Mouse (Mus musculus): ENCODE results near the gene Pgap3. TPM values are rescaled to one million over a fixed set of nuclear protein-coding genes. Genes with fewer than 3 reads are reported as not detected.

Gene Pgap3
- polyA plus RNA-seq, 1 experiment from 2014 or later, result 6.3 TPM

- Histone ChIP-seq H3K27me3 (ENCODE audit: control insufficient read depth, insufficient read depth, low read length) (peaks cover 46% of the 10 kb centered on the region), H3K27ac (replicated peaks; ENCODE audit: low read depth, low read length) (no peak overlapping the region), H3K4me2 (ENCODE audit: low read depth, severe bottlenecking) (no peak overlapping the region), H3K9me3 (ENCODE audit: control insufficient read depth, low read length) (no peaks in the 10 kb centered on the region), H3K4me1 (ENCODE audit: control insufficient read depth, insufficient read depth, low read length) (peaks cover 14% of the 10 kb centered on the region), H3K4me3 (ENCODE audit: low read depth, low read length) (no peak overlapping the region), H3K36me3 (ENCODE audit: control insufficient read depth, insufficient read depth, low read length) (no peaks in the 10 kb centered on the region), H3K9ac (ENCODE audit: low read length) (no peak overlapping the region)
- WGBS, result 60% methylated on average over 14 of the region's 14 CpGs
- ATAC-seq (ENCODE audit: insufficient number of reproducible peaks, low FRiP score, low TSS enrichment, low read depth) (no peak), DNase-seq (ENCODE audit: low spot score) (no peak)
Observed at GRCm38 (mm10) chr11:98354445-98354844, 45.8 kb downstream of the Pgap3 start.

DNA sequence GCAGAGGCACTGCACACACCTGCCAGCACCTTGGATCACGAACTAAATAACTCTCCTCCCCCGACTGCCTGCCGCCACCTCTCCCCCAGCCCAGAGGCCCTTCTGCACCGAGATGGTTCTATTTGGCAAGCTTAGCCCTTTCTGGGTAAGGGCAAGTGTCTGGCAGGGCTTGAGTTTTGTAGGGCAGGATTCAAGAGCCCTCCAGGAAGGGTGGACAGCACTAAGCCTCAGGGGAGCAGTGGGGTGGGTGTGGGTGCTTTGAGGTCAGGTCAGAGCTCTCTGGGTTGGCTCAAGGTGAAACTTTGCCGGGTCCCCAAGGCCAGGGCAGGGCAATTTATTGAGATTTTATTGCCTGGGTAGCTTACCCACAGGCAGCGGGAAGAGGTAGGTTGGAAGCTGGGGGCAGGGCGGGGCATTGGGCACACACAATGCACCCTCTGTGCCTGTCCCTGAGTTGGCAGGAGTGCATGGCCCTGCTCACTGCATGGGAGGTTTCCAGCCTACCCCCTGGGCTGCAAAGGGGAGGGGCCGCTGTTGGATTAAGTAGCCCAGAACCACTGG lies 46.6 kb downstream of the Pgap3 start:
- Histone ChIP-seq H3K4me3 (ENCODE audit: low read depth, low read length) (no peak overlapping the region), H3K27me3 (ENCODE audit: control insufficient read depth, insufficient read depth, low read length) (peaks cover 53% of the 10 kb centered on the region), H3K4me1 (ENCODE audit: control insufficient read depth, insufficient read depth, low read length) (peaks cover 15% of the 10 kb centered on the region), H3K36me3 (ENCODE audit: control insufficient read depth, insufficient read depth, low read length) (no peaks in the 10 kb centered on the region), H3K9ac (ENCODE audit: low read length) (no peak overlapping the region), H3K27ac (replicated peaks; ENCODE audit: low read depth, low read length) (no peak overlapping the region), H3K4me2 (ENCODE audit: low read depth, severe bottlenecking) (0 out of 2 replicates have a peak overlapping the region, but pooled peaks have one; percentile 7), H3K9me3 (ENCODE audit: control insufficient read depth, low read length) (no peaks in the 10 kb centered on the region)
- DNase-seq (ENCODE audit: low spot score), result no peak
- no peak for ATAC-seq (ENCODE audit: insufficient number of reproducible peaks, low FRiP score, low TSS enrichment, low read depth)
- 27% methylated on average over 8 of the region's 8 CpGs for WGBS

DNA sequence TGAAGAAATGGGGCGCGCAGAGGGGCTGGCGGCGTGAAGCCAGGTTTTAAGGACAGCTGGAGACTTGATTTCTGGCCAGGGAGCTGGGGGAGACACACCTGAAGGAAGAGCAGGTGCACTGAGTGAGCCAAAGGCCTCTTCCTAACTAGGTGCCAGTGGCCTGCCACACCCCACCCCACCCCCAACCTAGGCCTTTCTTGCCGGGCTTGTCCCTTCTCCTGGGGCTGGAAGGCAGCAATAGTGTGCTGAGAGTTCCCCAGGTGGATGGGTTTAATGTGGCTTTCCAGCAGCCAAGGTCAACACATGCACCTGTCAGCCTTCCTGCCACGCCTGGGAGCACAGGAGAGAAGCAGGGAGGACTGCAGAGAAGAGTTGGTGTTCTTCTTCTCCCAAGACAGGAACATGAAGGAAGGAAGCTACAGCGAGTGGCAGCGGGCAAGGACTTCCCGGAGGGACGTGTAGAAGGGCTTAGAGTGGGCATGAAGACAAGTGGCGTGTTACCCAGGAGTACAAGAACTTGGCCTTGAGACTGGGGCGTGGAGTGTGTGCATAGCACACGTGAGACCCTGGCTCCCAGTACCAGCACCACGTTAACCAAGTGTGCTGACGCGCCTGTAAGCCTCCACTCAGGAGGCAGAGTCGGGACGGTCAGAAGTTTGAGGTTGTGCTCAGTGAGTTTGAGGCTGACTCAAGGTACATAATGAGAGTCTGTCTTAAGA lies 47.9 kb downstream of the Pgap3 start:
- Histone ChIP-seq H3K27me3 (ENCODE audit: control insufficient read depth, insufficient read depth, low read length) (peaks cover 66% of the 10 kb centered on the region), H3K4me3 (ENCODE audit: low read depth, low read length) (no peak overlapping the region), H3K9ac (ENCODE audit: low read length) (no peak overlapping the region), H3K9me3 (ENCODE audit: control insufficient read depth, low read length) (no peaks in the 10 kb centered on the region), H3K36me3 (ENCODE audit: control insufficient read depth, insufficient read depth, low read length) (no peaks in the 10 kb centered on the region), H3K4me2 (ENCODE audit: low read depth, severe bottlenecking) (no peak overlapping the region), H3K4me1 (ENCODE audit: control insufficient read depth, insufficient read depth, low read length) (peaks cover 19% of the 10 kb centered on the region), H3K27ac (replicated peaks; ENCODE audit: low read depth, low read length) (no peak overlapping the region)
- no peak for ATAC-seq (ENCODE audit: insufficient number of reproducible peaks, low FRiP score, low TSS enrichment, low read depth)
- DNase-seq (ENCODE audit: low spot score), result no peak
- WGBS, result 74% methylated on average over 18 of the region's 18 CpGs

DNA sequence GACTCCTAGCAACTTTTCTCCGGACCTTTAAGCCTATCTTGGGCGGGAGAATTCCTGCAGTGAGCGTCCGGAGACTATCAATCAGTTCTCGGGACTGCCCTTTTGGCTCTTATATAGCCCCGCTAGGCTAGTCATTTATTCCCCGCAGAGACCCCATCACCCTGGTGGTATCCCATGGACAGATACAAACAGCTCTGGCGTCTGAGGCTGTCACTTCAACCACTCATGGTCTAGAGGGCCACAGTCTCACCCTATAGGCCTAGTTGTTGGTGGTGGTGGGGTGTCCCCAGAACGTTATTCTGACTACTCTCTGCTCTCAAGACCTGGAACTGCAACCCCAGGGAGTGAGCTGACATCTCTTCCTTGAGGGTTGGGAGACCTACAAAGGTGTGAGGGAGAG lies 51.0 kb downstream of the Pgap3 start:
- Histone ChIP-seq H3K9ac (ENCODE audit: low read length) (no peak overlapping the region), H3K4me2 (ENCODE audit: low read depth, severe bottlenecking) (no peak overlapping the region), H3K4me3 (ENCODE audit: low read depth, low read length) (no peak overlapping the region), H3K4me1 (ENCODE audit: control insufficient read depth, insufficient read depth, low read length) (peaks cover 12% of the 10 kb centered on the region), H3K27me3 (ENCODE audit: control insufficient read depth, insufficient read depth, low read length) (peaks cover 89% of the 10 kb centered on the region), H3K27ac (replicated peaks; ENCODE audit: low read depth, low read length) (no peak overlapping the region), H3K36me3 (ENCODE audit: control insufficient read depth, insufficient read depth, low read length) (no peaks in the 10 kb centered on the region), H3K9me3 (ENCODE audit: control insufficient read depth, low read length) (no peaks in the 10 kb centered on the region)
- ATAC-seq (ENCODE audit: insufficient number of reproducible peaks, low FRiP score, low TSS enrichment, low read depth) (no peak), DNase-seq (ENCODE audit: low spot score) (no peak)
- 0% methylated on average over 9 of the region's 9 CpGs for WGBS

- Histone ChIP-seq H3K4me3 (ENCODE audit: low read depth, low read length) (peak within 1 kb of the TSS; percentile 47), H3K9ac (ENCODE audit: low read length) (peak within 1 kb of the TSS; percentile 43), H3K9me3 (ENCODE audit: control insufficient read depth, low read length) (no peaks in the 10 kb centered on the region), H3K27me3 (ENCODE audit: control insufficient read depth, insufficient read depth, low read length) (peaks cover 81% of the 10 kb centered on the region), H3K4me2 (ENCODE audit: low read depth, severe bottlenecking) (peak within 1 kb of the TSS; percentile 84), H3K27ac (replicated peaks; ENCODE audit: low read depth, low read length) (no peak within 1 kb of the TSS), H3K4me1 (ENCODE audit: control insufficient read depth, insufficient read depth, low read length) (peaks cover 12% of the 10 kb centered on the region), H3K36me3 (ENCODE audit: control insufficient read depth, insufficient read depth, low read length) (no peaks in the 10 kb centered on the region)
- under 1% methylated on average over 52 of the region's 55 CpGs for WGBS
- DNase-seq (ENCODE audit: low spot score) (peak; percentile 62), ATAC-seq (ENCODE audit: insufficient number of reproducible peaks, low FRiP score, low TSS enrichment, low read depth) (peak; percentile 19; the same call in 1 of the 2 replicates)
Observed at GRCm38 (mm10) chr11:98348083-98348961, 52.0 kb downstream of the Pgap3 start, which contains the start of gene Ppp1r1b. Gene Ppp1r1b, plus strand, starts transcription at chr11:98348404.

DNA sequence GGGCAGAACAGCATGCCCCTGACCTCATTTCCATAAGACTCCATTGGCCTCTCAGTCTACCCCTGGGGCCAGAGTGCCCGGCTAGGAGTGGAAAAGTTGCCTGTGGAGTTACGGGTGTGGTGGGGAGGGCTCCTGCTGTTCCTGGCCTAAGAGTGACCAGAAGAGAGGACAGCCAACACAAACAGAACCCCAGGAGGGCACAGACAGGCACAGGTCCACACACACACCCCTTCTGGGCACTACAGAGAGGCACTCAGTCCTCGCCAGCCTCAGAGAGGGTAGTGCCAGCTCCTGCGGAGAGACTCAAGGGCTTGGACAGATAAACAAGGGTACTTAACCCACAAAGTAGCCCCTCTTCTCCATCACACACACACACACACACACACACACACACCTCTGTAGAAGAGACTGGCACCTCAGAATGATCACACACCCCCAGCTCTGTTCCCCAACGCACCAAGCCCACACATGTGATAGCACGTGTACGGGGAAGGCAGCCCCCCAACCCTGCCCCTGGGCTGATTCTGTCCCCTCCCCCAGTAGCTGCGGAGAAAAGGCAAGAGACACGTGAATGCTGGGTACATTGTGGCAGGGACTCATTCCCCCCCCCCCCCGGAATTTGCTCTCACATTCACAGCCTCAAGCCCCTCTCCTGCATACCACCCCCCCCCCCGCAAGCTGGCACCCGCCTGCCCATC lies 52.8 kb downstream of the Pgap3 start:
- H3K4me1 ChIP-seq (ENCODE audit: control insufficient read depth, insufficient read depth, low read length), result peaks cover 12% of the 10 kb centered on the region
- no peak overlapping the region for H3K9ac ChIP-seq (ENCODE audit: low read length)
- H3K9me3 ChIP-seq (ENCODE audit: control insufficient read depth, low read length), result no peaks in the 10 kb centered on the region
- no peak overlapping the region for H3K4me3 ChIP-seq (ENCODE audit: low read depth, low read length)
- H3K27ac ChIP-seq (replicated peaks; ENCODE audit: low read depth, low read length), result no peak overlapping the region
- DNase-seq (ENCODE audit: low spot score) (peak; percentile 20), ATAC-seq (ENCODE audit: insufficient number of reproducible peaks, low FRiP score, low TSS enrichment, low read depth) (no peak)
- H3K4me2 ChIP-seq (ENCODE audit: low read depth, severe bottlenecking), result peak overlapping the region; percentile 84; the same call in 1 of the 2 replicates
- H3K27me3 ChIP-seq (ENCODE audit: control insufficient read depth, insufficient read depth, low read length), result peaks cover 76% of the 10 kb centered on the region
- WGBS, result 7% methylated on average over 10 of the region's 12 CpGs
- H3K36me3 ChIP-seq (ENCODE audit: control insufficient read depth, insufficient read depth, low read length), result no peaks in the 10 kb centered on the region

GRCm38 (mm10) chr11:98346168-98346567 lies 54.1 kb downstream of the Pgap3 start:
- no peaks in the 10 kb centered on the region for H3K36me3 ChIP-seq (ENCODE audit: control insufficient read depth, insufficient read depth, low read length)
- H3K27me3 ChIP-seq (ENCODE audit: control insufficient read depth, insufficient read depth, low read length), result peaks cover 76% of the 10 kb centered on the region
- H3K9ac ChIP-seq (ENCODE audit: low read length), result no peak overlapping the region
- 12% methylated on average over 9 of the region's 9 CpGs for WGBS
- DNase-seq (ENCODE audit: low spot score), result peak; percentile 20
- peaks cover 18% of the 10 kb centered on the region for H3K4me1 ChIP-seq (ENCODE audit: control insufficient read depth, insufficient read depth, low read length)
- ATAC-seq (ENCODE audit: insufficient number of reproducible peaks, low FRiP score, low TSS enrichment, low read depth), result no peak
- no peak overlapping the region for H3K4me3 ChIP-seq (ENCODE audit: low read depth, low read length)
- H3K4me2 ChIP-seq (ENCODE audit: low read depth, severe bottlenecking), result no peak overlapping the region
- H3K9me3 ChIP-seq (ENCODE audit: control insufficient read depth, low read length), result no peaks in the 10 kb centered on the region
- H3K27ac ChIP-seq (replicated peaks; ENCODE audit: low read depth, low read length), result no peak overlapping the region

DNA sequence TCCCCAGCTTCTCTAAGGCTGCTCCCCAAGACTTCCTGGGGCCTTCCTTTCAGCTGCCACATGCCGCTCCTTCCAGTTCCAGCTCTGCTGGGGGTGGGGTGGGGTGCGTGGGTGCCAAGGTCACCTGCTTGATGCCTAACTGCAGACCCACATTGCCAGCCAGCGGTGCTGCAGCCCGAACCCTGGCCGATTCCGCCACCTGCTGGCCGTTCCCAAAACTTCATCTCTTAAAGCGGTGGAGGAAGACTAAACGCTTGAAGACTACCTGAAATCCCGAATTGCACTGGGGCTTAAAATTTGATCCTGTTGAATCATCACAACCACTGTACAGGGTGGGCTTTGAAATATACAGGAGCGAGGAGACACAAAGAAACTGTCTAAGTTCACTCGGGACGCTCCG lies 55.0 kb downstream of the Pgap3 start:
- Histone ChIP-seq H3K9me3 (ENCODE audit: control insufficient read depth, low read length) (no peaks in the 10 kb centered on the region), H3K4me2 (ENCODE audit: low read depth, severe bottlenecking) (no peak overlapping the region), H3K27ac (replicated peaks; ENCODE audit: low read depth, low read length) (no peak overlapping the region), H3K4me3 (ENCODE audit: low read depth, low read length) (no peak overlapping the region), H3K9ac (ENCODE audit: low read length) (no peak overlapping the region), H3K4me1 (ENCODE audit: control insufficient read depth, insufficient read depth, low read length) (peaks cover 18% of the 10 kb centered on the region), H3K27me3 (ENCODE audit: control insufficient read depth, insufficient read depth, low read length) (peaks cover 74% of the 10 kb centered on the region), H3K36me3 (ENCODE audit: control insufficient read depth, insufficient read depth, low read length) (no peaks in the 10 kb centered on the region)
- DNase-seq (ENCODE audit: low spot score), result peak; percentile 91
- ATAC-seq (ENCODE audit: insufficient number of reproducible peaks, low FRiP score, low TSS enrichment, low read depth), result no peak
- WGBS, result 1% methylated on average over 14 of the region's 14 CpGs
